Mouse (Mus musculus): ENCODE results near the gene Mst1r.
A peak's percentile ranks its signal among the peaks of the same experiment; 100 is the strongest.

The Mst1r gene

DNA sequence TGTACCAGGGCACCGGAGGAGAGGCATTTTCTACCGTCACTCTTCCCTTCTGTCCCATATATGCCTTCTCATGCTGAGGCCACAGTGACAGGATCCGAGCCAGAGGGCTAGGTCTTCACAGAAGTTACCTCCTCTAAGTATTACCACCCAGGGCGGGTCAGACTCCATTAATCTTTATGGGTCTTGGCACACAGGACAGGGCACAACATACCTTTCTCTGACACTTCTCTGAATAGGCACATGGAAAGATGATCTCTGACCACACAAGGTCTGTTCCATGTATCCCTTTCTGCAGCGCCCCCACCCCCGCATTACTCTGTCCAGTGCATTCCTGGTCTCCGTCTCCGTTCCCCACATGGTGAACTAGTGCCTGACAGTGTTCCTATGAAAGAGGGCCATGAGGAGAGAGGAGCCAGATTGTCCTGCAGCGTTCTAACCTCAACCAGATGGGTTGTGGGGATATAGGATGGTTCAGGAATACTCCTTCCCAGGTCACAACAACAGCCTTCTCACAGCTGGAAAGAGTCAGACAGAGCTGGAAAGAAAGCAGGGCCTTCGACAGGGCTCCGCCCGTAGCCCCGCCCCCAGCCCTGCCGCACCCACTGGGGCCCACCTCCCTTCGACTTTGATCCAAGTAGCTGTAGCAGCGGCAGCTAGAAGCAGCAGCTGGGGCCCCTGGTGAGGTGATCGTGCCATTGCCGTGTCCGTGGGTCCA lies at the start of gene Mst1r:
TSS of gene Mst1r (plus strand) at position 622 of the 715 bp plus-strand sequence.
- no peak for DNase-seq (ENCODE audit: low spot score in 2 of 2)

DNA sequence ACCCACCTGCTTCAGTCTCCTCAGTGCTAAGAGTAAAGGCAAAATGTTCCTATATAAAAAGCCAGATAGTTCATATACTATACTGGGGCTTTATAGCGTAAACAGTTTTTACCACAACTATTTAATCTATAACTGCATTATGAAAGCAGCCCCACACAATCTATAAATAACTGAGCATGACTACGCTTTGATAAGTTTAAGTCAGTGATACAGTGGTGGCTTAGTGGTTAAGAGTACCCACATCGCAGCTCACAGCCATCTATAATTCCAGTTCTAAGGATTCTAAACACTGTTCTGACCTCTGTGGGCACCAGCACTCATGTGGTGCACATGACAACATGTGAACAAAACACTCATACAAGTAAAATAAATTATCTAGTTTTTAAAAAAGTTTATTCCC lies 48.3 kb upstream of the Mst1r start:
- DNase-seq (ENCODE audit: low spot score in 2 of 2) = no peak

DNA sequence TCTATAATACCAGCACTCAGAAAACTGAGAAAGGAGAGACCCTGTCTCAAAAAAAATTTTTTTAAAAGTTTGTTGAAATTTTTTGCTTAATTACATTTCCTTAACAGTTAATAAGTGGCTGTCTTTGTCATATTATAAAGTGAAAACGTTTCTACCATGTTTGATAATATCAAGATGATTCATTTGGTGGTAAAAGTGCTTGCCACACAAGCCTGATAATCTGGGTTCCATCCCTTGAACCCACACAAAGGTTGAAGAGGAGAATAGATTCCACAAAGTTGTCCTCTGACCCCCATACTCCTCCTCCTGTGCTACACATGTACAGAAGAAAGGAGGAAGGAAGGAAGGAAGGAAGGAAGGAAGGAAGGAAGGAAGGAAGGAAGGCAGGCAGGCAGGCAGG lies 42.2 kb upstream of the Mst1r start:
- DNase-seq (ENCODE audit: low spot score in 2 of 2) = no peak

- DNase-seq (ENCODE audit: low spot score in 2 of 2) = no peak
Measured at GRCm38 (mm10) chr9:107866081-107866480, 40.6 kb upstream of the Mst1r start.

- peak; percentile 92 to 97 for DNase-seq (ENCODE audit: low spot score in 2 of 2)
Measured at GRCm38 (mm10) chr9:107872350-107873098, 34.1 kb upstream of the Mst1r start.

DNA sequence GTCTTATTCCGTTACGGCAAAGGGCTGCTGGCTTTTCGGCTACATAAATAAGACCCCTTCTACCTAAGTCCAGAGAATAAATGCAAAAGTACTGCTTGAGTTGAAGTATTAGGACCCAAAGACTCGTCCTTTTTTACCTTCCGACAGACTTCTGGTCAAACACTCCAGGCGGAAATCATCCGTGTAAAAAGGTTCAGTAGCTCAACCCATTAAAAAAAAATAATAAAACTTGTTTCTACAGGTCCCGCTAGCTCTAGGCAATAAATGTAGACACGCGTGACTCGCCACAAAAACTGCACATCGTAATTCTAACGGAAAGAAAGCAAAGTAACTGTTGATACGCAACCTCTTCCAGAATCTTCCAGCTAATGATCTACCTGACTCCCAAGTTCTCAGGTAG lies 33.5 kb upstream of the Mst1r start, which contains the start of gene Rbm6:
TSS of gene Rbm6 (minus strand) at position 101 of the 400 bp plus-strand sequence.
- DNase-seq (ENCODE audit: low spot score in 2 of 2) = no peak

GRCm38 (mm10) chr9:107880411-107880810 lies 26.3 kb upstream of the Mst1r start:
- DNase-seq (ENCODE audit: low spot score in 2 of 2) = no peak

DNA sequence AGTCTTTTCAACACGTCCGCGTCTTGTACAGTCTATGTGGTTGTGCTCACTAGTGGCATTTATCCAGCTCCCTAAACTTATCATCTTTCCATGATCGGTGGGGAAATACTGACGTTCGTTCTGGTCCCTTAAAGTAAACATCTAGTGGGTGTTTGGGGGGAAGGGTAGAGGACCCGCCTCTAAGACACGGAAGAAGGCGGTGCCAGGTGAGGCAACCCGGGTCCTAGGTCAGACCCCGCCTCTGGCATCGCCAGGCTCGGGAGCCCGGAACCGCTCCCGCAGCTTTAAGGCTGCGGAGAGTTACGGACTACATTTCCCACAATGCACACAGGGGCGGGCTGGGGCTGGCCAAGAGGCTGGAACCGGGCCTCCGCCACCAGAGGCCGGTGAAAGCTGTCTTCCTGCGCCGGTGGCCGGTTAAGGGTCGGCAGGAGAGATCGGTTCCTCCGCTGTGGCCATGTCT lies 18.8 kb upstream of the Mst1r start, which contains the start of gene Mon1a:
TSS of gene Mon1a (plus strand) at position 348 of the 463 bp plus-strand sequence.
- peak; percentile 78 to 89 for DNase-seq (ENCODE audit: low spot score in 2 of 2)

- DNase-seq (ENCODE audit: low spot score in 2 of 2) = peak in 1 of 2 experiments; percentile 32
Measured at GRCm38 (mm10) chr9:107888267-107888850, 18.3 kb upstream of the Mst1r start.

- DNase-seq (ENCODE audit: low spot score in 2 of 2) = no peak
Measured at GRCm38 (mm10) chr9:107890260-107890659, 16.4 kb upstream of the Mst1r start.

- no peak for DNase-seq (ENCODE audit: low spot score in 2 of 2)
Measured at GRCm38 (mm10) chr9:107891023-107891422, 15.7 kb upstream of the Mst1r start.

DNA sequence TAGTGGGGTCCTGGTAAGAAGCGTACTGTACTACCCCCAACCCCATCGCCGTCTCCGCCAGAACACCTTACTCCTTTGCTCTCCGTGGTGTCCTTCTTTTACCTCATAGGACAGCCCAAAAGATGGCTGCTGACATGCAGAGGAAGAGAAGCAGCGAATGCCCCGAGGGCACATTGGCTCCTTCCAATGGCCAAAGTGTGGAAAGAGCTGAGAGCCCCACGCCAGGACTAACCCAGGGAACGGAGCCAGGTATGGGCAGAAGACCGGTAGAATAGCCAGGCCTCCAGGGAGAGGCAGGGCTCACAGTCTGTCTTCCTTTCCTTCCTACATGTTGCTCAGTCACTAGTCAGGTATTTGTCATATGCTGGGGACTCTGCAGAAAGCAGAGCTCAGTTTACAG lies 8.1 kb upstream of the Mst1r start:
- no peak for DNase-seq (ENCODE audit: low spot score in 2 of 2)

DNA sequence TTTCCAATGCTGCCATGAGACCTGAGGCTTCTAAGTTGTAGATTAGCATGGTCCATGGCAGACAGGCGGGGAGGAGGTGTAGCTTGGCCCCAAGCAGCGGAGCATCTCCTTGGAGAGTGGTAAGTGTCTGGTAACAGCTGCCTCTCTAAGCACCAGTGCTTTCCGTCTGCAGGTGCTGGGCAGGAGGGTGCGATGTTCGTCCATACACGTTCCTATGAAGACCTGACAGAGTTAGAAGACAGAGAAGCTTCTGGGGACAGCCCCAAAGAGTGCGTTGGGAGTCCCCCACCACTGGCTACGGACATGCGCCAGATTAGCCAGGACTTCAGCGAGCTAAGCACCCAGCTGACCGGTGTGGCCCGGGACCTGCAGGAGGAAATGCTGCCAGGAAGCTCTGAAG lies 6.8 kb upstream of the Mst1r start:
- no peak for DNase-seq (ENCODE audit: low spot score in 2 of 2)

DNA sequence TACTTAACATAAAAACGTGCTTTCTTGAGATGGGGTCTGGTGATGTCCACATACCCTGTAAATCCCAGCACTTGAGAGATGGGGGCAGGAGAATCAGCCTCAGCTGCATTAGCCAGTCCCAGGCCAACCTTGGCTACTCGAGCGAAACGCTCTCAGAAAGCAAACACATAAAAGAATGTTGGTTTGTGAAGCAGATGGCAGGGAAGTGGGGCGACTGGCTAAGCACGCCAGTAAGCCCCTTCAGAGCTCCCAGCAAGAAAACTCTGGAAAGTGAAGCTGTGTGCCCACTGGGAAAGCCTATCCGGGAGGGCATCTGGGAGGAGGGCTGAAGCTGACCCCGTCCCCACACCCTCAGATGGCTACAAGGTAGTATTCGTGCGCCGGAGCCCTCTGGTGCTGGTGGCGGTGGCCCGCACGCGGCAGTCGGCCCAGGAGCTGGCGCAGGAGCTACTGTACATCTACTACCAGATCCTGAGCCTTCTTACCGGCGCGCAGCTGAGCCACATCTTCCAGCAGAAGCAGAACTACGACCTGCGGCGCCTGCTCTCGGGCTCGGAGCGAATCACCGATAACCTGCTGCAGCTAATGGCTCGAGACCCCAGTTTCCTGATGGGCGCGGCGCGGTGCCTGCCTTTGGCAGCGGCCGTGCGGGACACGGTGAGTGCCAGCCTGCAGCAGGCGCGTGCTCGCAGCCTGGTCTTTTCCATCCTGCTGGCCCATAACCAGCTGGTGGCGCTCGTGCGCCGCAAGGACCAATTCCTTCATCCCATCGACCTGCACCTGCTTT lies 5.6 kb upstream of the Mst1r start:
- peak; percentile 70 to 87 for DNase-seq (ENCODE audit: low spot score in 2 of 2)

- DNase-seq (ENCODE audit: low spot score in 2 of 2) = no peak
Measured at GRCm38 (mm10) chr9:107901627-107901914, 5.1 kb upstream of the Mst1r start.

DNA sequence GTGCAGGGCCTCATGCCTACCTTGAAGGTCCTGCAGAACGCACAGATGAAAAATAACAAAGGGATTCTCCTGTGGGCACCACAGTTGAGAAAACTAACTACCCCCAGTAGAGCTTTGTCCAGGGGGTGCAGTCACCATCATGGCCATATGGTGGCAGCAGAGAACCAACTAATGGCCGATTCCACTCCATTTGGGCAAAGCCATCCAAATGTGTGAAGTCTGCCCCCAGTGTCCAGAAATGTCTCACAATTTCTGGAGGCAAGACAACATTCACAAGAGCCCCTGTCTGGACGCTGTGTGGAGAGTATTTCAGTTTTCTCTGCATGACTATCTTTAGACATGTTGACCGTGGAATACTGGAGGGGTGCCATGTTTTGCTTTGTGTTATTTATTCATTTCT lies 1.9 kb upstream of the Mst1r start:
- DNase-seq (ENCODE audit: low spot score in 2 of 2) = peak; percentile 52 to 93

GRCm38 (mm10) chr9:107906967-107907800 lies 511 bp downstream of the Mst1r start:
- DNase-seq (ENCODE audit: low spot score in 2 of 2) = no peak

- DNase-seq (ENCODE audit: low spot score in 2 of 2) = no peak
Measured at GRCm38 (mm10) chr9:107907801-107908120, 1.1 kb downstream of the Mst1r start.

DNA sequence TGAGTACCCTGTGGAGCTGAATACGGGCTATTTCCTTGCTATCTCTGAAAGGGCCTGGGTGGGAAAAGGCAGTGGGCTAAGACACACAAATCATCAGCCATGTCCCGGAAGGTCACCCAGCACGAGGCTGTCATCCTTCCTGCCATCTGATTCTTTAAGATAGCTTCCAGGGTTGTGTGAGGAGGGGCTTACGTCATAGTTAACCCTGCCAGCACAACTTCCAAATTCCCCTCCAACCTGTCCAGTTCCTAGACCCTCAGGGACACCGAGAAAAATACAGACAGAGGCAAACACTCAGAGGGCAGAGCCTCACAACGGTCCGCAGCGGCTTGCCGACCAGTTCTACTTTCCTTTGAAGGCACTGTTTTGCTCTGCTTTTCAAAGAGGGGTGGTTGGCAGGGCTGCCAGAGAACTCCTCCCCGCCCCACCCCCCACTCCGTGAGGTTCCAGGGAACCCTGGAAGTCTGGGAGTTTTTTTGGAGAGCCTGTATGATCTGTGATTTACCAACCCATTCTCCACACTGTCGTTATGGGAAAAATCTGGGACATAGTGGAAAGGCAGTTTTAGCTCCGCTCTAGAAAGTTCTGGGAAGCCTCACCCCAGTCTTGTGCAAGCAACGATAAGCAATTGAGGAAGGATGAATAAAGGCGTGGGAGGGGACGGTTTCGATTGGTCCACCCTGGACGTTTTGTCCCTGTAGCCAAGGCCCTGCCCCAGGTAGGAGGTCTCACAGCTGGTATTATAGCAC lies 1.9 kb downstream of the Mst1r start:
- DNase-seq (ENCODE audit: low spot score in 2 of 2) = no peak

GRCm38 (mm10) chr9:107910025-107910769 lies 3.5 kb downstream of the Mst1r start:
- DNase-seq (ENCODE audit: low spot score in 2 of 2) = no peak

Measured in left cerebral cortex, adult 9 months (tissue).